Mouse (Mus musculus) hindbrain, embryonic 11.5 days (tissue): ENCODE data around the gene Slc23a4. TPM values are rescaled to one million over a fixed set of nuclear protein-coding genes. Genes with fewer than 3 reads are reported as not detected.

Source experiments
- ATAC-seq: fragments of 200-750 bp; cut with Nextera tagmentation; 2 replicates; pipeline ENCODE4 v1.8.0; 2017; ENCODE audit warnings: mild to moderate bottlenecking, moderate TSS enrichment, moderate library complexity; ENCODE audit not compliant: low FRiP score
- DNase-seq: peaks from one replicate; pipeline ENCODE4 v3.0.0-alpha.2; 2015; ENCODE audit warnings: low spot score
- H3K27ac ChIP-seq: fragments of 300-500 bp; sonication (generic); 2 replicates; pipeline ENCODE4 v1.5.1; 2014; ENCODE audit warnings: mild to moderate bottlenecking, low read depth, low read length
- H3K27me3 ChIP-seq: fragments of 300-500 bp; sonication (generic); 2 replicates; pipeline ENCODE4 v1.6.1; 2014; ENCODE audit warnings: mild to moderate bottlenecking, low read length, moderate library complexity, mixed read lengths; ENCODE audit not compliant: control insufficient read depth, insufficient read depth
- H3K36me3 ChIP-seq: fragments of 300-500 bp; sonication (generic); 2 replicates; pipeline ENCODE4 v1.6.1; 2014; ENCODE audit warnings: mild to moderate bottlenecking, low read length, moderate library complexity, mixed read lengths; ENCODE audit not compliant: control insufficient read depth, insufficient read depth
- H3K4me1 ChIP-seq: fragments of 300-500 bp; sonication (generic); replicated peaks from 2 replicates; pipeline ENCODE4 v1.6.1; 2014; ENCODE audit warnings: low read length, mixed read lengths; ENCODE audit not compliant: control insufficient read depth, insufficient read depth
- H3K4me2 ChIP-seq: fragments of 300-500 bp; sonication (generic); replicated peaks from 2 replicates; pipeline ENCODE4 v1.6.1; 2014; ENCODE audit warnings: mild to moderate bottlenecking, low read depth, low read length
- H3K4me3 ChIP-seq: fragments of 300-500 bp; sonication (generic); 2 replicates; pipeline ENCODE4 v1.5.1; 2014; ENCODE audit warnings: low read depth, low read length
- H3K9ac ChIP-seq: fragments of 300-500 bp; sonication (generic); 2 replicates; pipeline ENCODE4 v1.6.1; 2014; ENCODE audit warnings: low read depth, low read length
- H3K9me3 ChIP-seq: fragments of 300-500 bp; sonication (generic); 2 replicates; pipeline ENCODE4 v1.6.1; 2016; ENCODE audit warnings: low read length; ENCODE audit not compliant: control insufficient read depth
- WGBS: fragments of 180-500 bp; shearing (Covaris S2); extraction: QIAGEN DNeasy Blood & Tissue Kit; methylation state at CpG from one replicate; pipeline ENCODE4 v1.1.7; 2014; 5-methylcytosine and 5-hydroxymethylcytosine counted together
- polyA plus RNA-seq: library from polyadenylated mRNA; unstranded; fragments of >200 nt; fragmentation: Nextera tagmentation; extraction: Ambion mirVana; gene quantifications from 2 replicates; pipeline ENCODE4 v1.2.1, GENCODE M21; 2014

Gene Slc23a4
- polyA plus RNA-seq, 1 experiment from 2014 or later, result 0.49 TPM

DNA sequence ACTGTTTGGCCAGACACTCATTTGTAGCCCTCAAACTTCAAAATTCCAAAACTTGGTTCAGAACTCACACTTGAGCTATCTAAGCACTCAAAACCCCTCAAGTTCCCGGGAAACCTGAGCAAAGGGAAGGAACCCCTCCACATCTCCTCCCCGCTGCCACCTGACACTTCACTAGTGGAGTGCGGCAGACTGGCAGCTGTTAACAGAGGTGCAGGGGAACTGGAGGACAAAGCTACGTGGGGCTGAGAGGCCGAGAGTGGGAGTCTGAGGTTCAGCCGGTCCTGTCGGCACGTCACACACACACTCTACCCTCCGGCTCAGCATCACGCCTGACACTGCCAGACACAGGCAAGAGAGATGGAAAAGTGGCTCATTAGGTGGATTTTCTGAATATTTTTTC, 84.4 kb downstream of the Slc23a4 start:
- ATAC-seq, result no peak
- peaks cover 8% of the 10 kb centered on the region for H3K36me3 ChIP-seq
- H3K4me3 ChIP-seq, result no peak overlapping the region
- no peak overlapping the region for H3K4me2 ChIP-seq
- no peak overlapping the region for H3K9ac ChIP-seq
- WGBS, result 90% methylated on average over 10 of the region's 10 CpGs
- H3K9me3 ChIP-seq, result no peaks in the 10 kb centered on the region
- no peak for DNase-seq
- no peaks in the 10 kb centered on the region for H3K4me1 ChIP-seq
- no peak overlapping the region for H3K27ac ChIP-seq
- no peaks in the 10 kb centered on the region for H3K27me3 ChIP-seq

GRCm38 (mm10) chr6:34903441-34903840, 84.8 kb downstream of the Slc23a4 start:
- Histone ChIP-seq H3K9me3 (no peaks in the 10 kb centered on the region), H3K4me2 (no peak overlapping the region), H3K9ac (no peak overlapping the region), H3K4me3 (no peak overlapping the region), H3K36me3 (peaks cover 8% of the 10 kb centered on the region), H3K4me1 (no peaks in the 10 kb centered on the region), H3K27ac (no peak overlapping the region), H3K27me3 (no peaks in the 10 kb centered on the region)
- DNase-seq (no peak), ATAC-seq (no peak)
- 87% methylated on average over 5 of the region's 5 CpGs for WGBS

DNA sequence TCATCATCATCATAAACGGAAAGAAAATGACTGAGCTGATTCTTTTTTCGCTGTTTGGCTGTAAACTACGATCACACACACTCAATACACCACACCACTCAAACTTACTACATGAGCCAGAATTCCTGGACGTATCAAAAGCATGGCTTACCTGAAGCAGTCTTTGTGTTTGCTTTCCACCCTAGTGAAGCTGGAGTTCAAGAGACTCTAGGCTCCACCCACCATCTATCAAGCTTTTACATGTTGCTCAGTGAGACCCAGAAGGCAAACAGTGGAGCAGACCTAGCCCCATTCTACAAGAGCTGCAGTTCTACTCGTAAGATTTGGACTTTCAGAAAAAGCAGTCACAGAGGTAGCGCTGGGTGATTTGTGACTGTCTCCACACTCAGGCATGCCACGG, 85.6 kb downstream of the Slc23a4 start:
- no peaks in the 10 kb centered on the region for H3K4me1 ChIP-seq
- DNase-seq, result no peak
- no peaks in the 10 kb centered on the region for H3K9me3 ChIP-seq
- no peak overlapping the region for H3K27ac ChIP-seq
- H3K4me3 ChIP-seq, result no peak overlapping the region
- no peak overlapping the region for H3K9ac ChIP-seq
- H3K4me2 ChIP-seq, result no peak overlapping the region
- no peak for ATAC-seq
- peaks cover 8% of the 10 kb centered on the region for H3K36me3 ChIP-seq
- 89% methylated on average over 7 of the region's 7 CpGs for WGBS
- H3K27me3 ChIP-seq, result no peaks in the 10 kb centered on the region

DNA sequence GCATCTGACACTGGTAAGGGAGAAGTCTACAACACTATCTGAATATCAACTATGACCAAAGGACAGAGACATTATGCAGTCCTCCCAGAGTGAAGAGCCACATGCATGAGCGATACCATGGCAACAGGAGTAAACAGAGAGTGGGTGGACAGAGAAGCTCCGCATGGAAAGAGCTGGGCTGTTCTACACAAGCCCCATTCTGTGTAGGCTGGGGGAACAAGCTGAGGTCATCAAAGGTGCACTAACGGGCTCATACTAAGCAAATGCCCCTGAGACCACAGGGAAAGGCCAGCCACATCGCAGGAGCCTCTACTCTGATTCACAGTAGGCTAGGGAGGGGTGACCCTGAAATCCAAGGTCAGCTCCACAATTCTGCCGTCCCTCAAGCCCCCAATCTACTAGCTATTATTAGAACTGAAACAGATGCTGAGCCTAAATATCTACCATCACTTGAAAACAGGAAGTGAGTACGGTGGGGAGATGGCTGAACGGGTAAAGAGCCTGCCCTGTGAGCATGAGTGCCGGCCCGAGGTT, 86.2 kb downstream of the Slc23a4 start:
- no peaks in the 10 kb centered on the region for H3K27me3 ChIP-seq
- H3K9ac ChIP-seq, result no peak overlapping the region
- ATAC-seq (peak; percentile 43; the same call in 1 of the 2 replicates), DNase-seq (no peak)
- WGBS, result 73% methylated on average over 9 of the region's 9 CpGs
- H3K36me3 ChIP-seq, result peaks cover 8% of the 10 kb centered on the region
- H3K4me3 ChIP-seq, result no peak overlapping the region
- H3K4me1 ChIP-seq, result no peaks in the 10 kb centered on the region
- H3K4me2 ChIP-seq, result no peak overlapping the region
- no peaks in the 10 kb centered on the region for H3K9me3 ChIP-seq
- no peak overlapping the region for H3K27ac ChIP-seq

- H3K9me3 ChIP-seq, result no peaks in the 10 kb centered on the region
- peaks cover 8% of the 10 kb centered on the region for H3K36me3 ChIP-seq
- no peaks in the 10 kb centered on the region for H3K4me1 ChIP-seq
- no peak overlapping the region for H3K4me2 ChIP-seq
- no peak overlapping the region for H3K4me3 ChIP-seq
- no peak overlapping the region for H3K27ac ChIP-seq
- ATAC-seq (no peak), DNase-seq (no peak)
- H3K27me3 ChIP-seq, result no peaks in the 10 kb centered on the region
- 71% methylated on average over 2 of the region's 2 CpGs for WGBS
- no peak overlapping the region for H3K9ac ChIP-seq
Measured at GRCm38 (mm10) chr6:34900990-34901389, 87.2 kb downstream of the Slc23a4 start.

GRCm38 (mm10) chr6:34899127-34899526, 89.1 kb downstream of the Slc23a4 start:
- ATAC-seq (no peak), DNase-seq (no peak)
- H3K36me3 ChIP-seq, result peaks cover 4% of the 10 kb centered on the region
- no peak overlapping the region for H3K4me2 ChIP-seq
- WGBS, result 95% methylated on average over 2 of the region's 2 CpGs
- no peak overlapping the region for H3K27ac ChIP-seq
- H3K9me3 ChIP-seq, result no peaks in the 10 kb centered on the region
- no peaks in the 10 kb centered on the region for H3K27me3 ChIP-seq
- no peak overlapping the region for H3K9ac ChIP-seq
- H3K4me1 ChIP-seq, result no peaks in the 10 kb centered on the region
- no peak overlapping the region for H3K4me3 ChIP-seq

DNA sequence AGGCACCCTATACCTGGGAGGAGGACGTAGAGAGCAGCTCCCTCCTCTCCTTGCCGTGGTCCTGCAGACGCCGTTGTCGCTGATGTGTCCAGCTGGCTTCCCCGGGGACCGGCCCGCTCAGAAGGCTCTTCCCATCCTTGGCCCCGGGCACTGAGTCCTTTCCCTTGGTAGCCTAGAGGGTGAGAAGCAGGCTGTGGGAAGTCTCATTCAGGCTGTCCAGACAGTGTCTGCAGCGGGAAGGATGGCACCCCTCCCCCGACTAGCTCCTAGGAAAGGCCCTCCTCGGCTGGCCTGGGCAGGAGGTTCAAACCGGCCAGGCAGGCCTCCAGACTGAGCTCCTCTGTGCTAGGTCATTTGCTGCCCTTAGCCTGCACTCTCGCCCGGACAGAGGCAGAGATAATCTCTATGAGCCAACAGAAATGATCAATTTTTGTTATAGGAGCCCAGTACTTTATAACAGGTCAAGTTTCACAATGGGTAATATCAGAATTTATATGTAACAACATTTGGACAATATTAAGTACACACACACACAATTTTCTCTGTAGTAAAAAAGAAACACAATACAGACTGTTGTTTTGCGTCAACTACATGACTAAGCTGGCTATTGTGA, 91.9 kb downstream of the Slc23a4 start:
- H3K36me3 ChIP-seq, result peaks cover 4% of the 10 kb centered on the region
- ATAC-seq, result 0 out of 2 replicates have a peak, but pooled peaks have one; percentile 27

GRCm38 (mm10) chr6:34895569-34895968, 92.6 kb downstream of the Slc23a4 start:
- Histone ChIP-seq H3K4me3 (no peak overlapping the region), H3K4me1 (no peaks in the 10 kb centered on the region), H3K27ac (no peak overlapping the region), H3K36me3 (peaks cover 4% of the 10 kb centered on the region), H3K9ac (no peak overlapping the region), H3K9me3 (no peaks in the 10 kb centered on the region), H3K27me3 (no peaks in the 10 kb centered on the region), H3K4me2 (no peak overlapping the region)
- ATAC-seq, result no peak
- no peak for DNase-seq
- 79% methylated on average over 7 of the region's 7 CpGs for WGBS

More for the DNA sequence above, 91.9 kb downstream of the Slc23a4 start:
- no peaks in the 10 kb centered on the region for H3K9me3 ChIP-seq
- no peak overlapping the region for H3K4me2 ChIP-seq
- DNase-seq, result peak; percentile 13
- no peak overlapping the region for H3K9ac ChIP-seq
- no peak overlapping the region for H3K27ac ChIP-seq
- no peaks in the 10 kb centered on the region for H3K4me1 ChIP-seq
- no peak overlapping the region for H3K4me3 ChIP-seq
- 53% methylated on average over 16 of the region's 16 CpGs for WGBS
- no peaks in the 10 kb centered on the region for H3K27me3 ChIP-seq
